Mouse (Mus musculus) G1E (cell line): Measurements from ENCODE around the gene Thsd4.

ENCODE experiments used
- CTCF ChIP-seq: IDR thresholded peaks from 2 replicates; pipeline ENCODE4 v1.5.1; 2012; ENCODE audit warnings: low read depth, low read length, inconsistent platforms, mixed read lengths
- GATA1 ChIP-seq: IDR thresholded peaks from 2 replicates; pipeline ENCODE4 v1.6.1; 2012; ENCODE audit warnings: borderline replicate concordance, low read length, inconsistent platforms, mixed read lengths
- GATA2 ChIP-seq: IDR thresholded peaks from 2 replicates; pipeline ENCODE4 v1.6.1; 2012; ENCODE audit warnings: low read depth, low read length, inconsistent platforms, borderline replicate concordance
- TAL1 ChIP-seq: conservative IDR thresholded peaks from 2 replicates; pipeline ENCODE4 v1.6.1; 2012; ENCODE audit warnings: low read depth, low read length, inconsistent platforms, mixed read lengths

DNA sequence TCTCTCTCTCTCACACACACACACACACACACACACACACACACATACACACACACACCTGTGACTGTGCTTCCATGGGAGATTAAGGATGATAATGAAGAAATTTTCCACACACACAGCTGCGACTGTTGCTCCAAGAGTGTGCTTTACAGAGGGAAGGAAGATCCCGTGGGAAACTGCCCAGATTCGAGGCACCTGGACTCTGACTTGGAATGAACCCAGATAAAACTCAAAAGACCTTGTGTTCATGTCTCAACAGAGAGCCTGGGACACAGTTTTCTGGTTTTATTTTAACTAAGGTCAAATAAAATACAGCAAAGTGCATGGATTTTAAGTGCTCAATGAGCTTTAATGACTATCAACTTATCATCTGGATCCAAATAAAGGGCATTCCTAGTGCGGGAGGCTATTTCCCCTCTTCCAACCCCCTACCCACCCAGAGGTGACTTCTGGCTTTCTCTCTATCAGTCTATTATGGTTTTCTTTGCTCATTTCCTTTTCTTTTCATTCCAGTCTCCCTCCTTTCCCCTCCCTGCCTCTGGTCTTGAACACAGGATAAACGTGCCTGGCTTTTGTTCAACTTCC, 579.3 kb downstream of the Thsd4 start:
- no peak for TF ChIP-seq CTCF
- no peak for TF ChIP-seq GATA1
- TF ChIP-seq TAL1: no peak
- TF ChIP-seq GATA2: no peak
